Mouse (Mus musculus) left cerebral cortex, postnatal 25 days (tissue): ENCODE measurements around the gene Eef2. TPM values are rescaled to one million over a fixed set of nuclear protein-coding genes. Genes with fewer than 3 reads are reported as not detected.
"Not testable (repeated sequence)": the region's sequence is repeated elsewhere in the genome, so short reads cannot be mapped to it uniquely, and the experiment has no call there.

ENCODE experiments used
- DNase-seq, 2 experiments: peaks; one replicate each; pipeline ENCODE4 v3.0.0; 2022; ENCODE audit warnings: low spot score in 2 of 2, mixed read lengths in 1 of 2
- intact Hi-C: fragments of 180-260 bp; cut with DNase I; formaldehyde crosslinking; loops from one replicate; pipeline ENCODE4 v1.15.1; 2025
- total RNA-seq, 2 experiments: library from RNA; stranded (reverse); gene quantifications; 2 replicates each; pipeline ENCODE4 v1.2.3; 2021

Gene Eef2
- total RNA-seq, 2 experiments from 2014 or later, result 854 to 872 TPM

GRCm38 (mm10) chr10:81193991-81194774 is 17.8 kb downstream of the Eef2 start:
- peak in 1 of 2 experiments; percentile 49 for DNase-seq
- intact Hi-C loops, result loop anchor here (10.0 kb wide), 1 partner anchor 261 kb away; the partner anchor contains the start of gene Nfic

- intact Hi-C loops, result loop anchor here (5.0 to 10.0 kb wide), 2 partner anchors 152 to 260 kb away; partner anchors contain the start of gene Nfic
- DNase-seq, result no peak
Observed at GRCm38 (mm10) chr10:81195300-81195699, 18.9 kb downstream of the Eef2 start.

DNA sequence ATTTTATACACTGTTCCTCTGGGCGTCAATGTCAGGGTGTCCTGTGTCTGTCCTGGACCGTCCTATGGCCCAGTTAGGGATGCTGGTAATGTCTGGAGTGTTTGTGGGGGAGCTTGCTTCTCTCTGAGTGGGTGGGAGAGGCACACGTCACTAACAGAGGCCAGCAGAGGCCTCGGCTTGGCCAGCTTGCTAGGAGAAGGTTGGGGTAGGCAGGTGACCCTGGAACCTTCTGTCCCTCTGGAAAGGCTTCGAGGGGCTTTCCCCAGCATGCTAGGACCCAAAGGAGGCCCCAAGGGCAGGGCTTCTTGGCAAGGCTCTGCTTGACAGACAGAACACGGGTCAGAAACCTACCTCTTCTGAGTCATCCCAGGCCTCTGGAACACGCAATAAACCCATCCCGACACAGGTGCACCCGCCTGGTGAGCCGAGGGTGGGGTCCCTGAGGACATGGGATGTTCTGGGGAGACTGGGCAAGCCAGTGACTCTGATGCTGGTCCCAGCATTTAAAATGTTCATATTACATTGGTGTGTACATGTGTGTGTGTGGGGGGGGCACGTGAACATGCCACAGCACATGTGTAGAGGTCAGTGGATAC is 20.1 kb downstream of the Eef2 start:
- intact Hi-C loops, result loop anchor here (5.0 to 10.0 kb wide), 2 partner anchors 151 to 258 kb away; partner anchors contain the start of gene Nfic
- no peak for DNase-seq

DNA sequence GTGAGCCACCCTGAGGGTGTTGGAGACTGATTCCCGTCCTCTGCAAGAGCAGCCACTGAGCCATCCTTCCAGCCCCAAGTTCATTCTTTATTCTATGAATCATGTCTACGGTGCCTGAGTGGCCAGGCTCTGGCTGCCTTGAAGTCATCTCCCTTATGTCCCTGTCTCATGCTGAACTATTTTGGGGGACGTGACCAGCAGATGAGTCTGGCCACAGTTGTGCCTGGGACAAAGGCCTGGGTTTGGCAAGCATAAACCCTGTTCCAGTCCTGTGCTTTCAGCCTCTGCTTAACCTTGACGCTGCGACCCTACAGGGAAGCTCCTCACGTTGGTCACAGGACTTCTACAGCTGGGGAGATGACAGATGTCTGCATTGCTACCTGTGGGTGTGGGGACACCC is 20.9 kb downstream of the Eef2 start:
- intact Hi-C loops, result loop anchor here (5.0 to 10.0 kb wide), 2 partner anchors 150 to 257 kb away; partner anchors contain the start of gene Nfic

GRCm38 (mm10) chr10:81198230-81198629 is 21.8 kb downstream of the Eef2 start:
- intact Hi-C loops, result loop anchor here (2.0 to 10.0 kb wide), 3 partner anchors 19 to 257 kb away; partner anchors contain the start of gene Nfic
- DNase-seq, result peak; percentile 74 to 83

More for the DNA sequence above, 20.9 kb downstream of the Eef2 start:
- DNase-seq, result no peak

GRCm38 (mm10) chr10:81198990-81199389 is 22.6 kb downstream of the Eef2 start:
- intact Hi-C loops, result loop anchor here (2.0 to 10.0 kb wide), 3 partner anchors 18 to 256 kb away; partner anchors contain the start of gene Nfic
- DNase-seq, result no peak

DNA sequence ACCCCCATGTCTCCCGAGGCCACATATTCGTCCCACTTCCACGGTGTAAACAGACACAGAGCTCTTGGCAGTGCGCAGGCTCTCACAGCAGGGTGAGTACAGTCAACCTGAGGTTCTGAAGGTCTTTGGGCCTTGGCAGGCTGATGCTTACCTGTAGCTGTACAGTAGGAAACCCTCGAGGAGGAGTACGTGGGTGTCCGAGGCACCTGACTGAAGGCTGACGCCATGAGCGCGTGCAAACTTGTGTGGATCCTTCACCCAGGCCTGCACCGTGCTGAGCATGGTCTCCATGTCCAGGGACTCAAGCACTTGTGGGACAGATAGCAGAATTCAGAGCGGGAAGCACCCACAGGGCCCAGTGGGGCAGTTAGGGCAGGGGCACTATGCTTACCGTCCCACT is 23.7 kb downstream of the Eef2 start:
- DNase-seq, result no peak
- intact Hi-C loops, result no loop called here

GRCm38 (mm10) chr10:81200605-81201287 is 24.3 kb downstream of the Eef2 start:
- DNase-seq, result no peak
- intact Hi-C loops, result no loop called here

GRCm38 (mm10) chr10:81201807-81202758 is 25.7 kb downstream of the Eef2 start, which contains the start of gene Nmrk2:
Nmrk2 (minus strand) TSS chr10:81202051.
- intact Hi-C loops, result no loop called here
- no peak for DNase-seq

DNA sequence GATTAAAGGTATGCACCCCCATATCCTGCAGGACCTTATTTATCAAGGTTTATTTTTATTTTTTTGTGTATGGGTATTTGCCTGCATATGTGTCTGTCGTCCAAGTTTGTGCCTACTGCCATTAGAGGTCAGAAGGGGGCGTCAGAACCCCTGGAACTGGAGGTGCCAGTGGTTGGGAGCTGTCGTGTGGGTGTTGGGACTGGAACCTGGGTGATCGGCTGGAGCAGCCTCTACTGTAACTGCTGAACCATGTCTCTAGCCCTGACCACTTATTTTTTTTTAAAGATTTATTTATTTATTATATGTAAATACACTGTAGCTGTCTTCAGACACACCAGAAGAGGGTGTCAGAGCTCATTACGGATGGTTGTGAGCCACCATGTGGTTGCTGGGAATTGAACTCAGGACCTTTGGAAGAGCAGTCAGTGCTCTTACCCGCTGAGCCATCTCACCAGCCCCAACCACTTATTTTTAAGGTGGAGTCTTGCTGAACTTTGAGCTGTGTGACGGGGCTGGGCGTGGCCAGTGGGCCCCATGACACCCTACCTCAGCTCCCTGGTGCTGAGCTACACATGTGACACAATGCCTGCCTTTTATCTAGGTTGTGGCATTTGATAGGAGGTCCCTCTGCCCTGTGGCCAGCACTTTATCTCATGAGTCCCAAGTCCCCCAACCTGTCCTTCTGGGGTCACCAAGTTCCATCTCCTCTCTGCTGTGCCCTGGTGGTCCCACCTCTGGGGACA is 26.7 kb downstream of the Eef2 start:
- intact Hi-C loops, result no loop called here
- no peak for DNase-seq

GRCm38 (mm10) chr10:81204137-81204536 is 27.7 kb downstream of the Eef2 start:
- no peak for DNase-seq
- intact Hi-C loops, result no loop called here

GRCm38 (mm10) chr10:81210154-81210553 is 33.7 kb downstream of the Eef2 start:
- no peak for DNase-seq
- intact Hi-C loops, result no loop called here

- intact Hi-C loops, result loop anchor here (2.0 kb wide), 1 partner anchor 17 kb away; no protein-coding TSS in a partner anchor
- no peak for DNase-seq
Observed at GRCm38 (mm10) chr10:81216260-81216659, 39.8 kb downstream of the Eef2 start.

GRCm38 (mm10) chr10:81216810-81217209 is 40.4 kb downstream of the Eef2 start:
- no peak for DNase-seq
- intact Hi-C loops, result loop anchor here (2.0 kb wide), 1 partner anchor 18 kb away; no protein-coding TSS in a partner anchor

DNA sequence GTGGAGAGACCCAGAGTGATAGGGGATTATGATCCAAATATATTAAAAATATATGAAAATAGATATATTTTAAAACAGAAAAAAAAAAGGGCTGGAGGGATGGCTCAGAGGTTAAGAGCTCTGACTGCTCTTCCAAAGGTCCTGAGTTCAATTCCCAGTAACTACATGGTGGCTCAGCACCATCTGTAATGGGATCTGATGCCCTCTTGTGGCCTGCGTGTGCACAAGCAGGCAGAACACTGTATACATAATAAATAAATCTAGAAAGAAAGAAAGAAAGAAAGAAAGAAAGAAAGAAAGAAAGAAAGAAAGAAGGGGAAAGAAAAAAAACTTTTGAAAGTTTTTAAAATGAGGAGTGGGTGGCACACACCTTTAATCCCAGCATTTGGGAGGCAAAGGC is 40.8 kb downstream of the Eef2 start:
- not testable (repeated sequence) for DNase-seq
- intact Hi-C loops, result loop anchor here (2.0 kb wide), 1 partner anchor 18 kb away; no protein-coding TSS in a partner anchor

DNA sequence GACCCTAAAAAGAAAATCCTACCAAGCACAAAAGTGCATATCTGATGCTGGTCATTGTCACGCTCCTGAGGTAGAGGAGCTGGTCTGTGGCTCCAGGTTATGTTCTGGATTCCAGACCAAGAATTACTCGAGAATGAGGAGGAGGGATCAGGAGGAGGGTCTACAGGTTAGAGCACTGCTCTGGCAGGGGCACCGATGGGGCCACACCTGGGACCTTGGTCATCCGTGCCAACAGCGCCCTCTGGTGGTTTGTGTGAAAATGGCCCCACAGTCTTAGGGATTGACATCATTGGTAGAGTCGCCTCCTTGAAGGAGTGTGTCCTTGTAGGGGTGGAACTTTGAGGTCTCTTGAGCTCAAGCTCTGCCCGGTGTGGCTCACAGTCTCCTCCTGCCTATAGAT is 41.5 kb downstream of the Eef2 start:
- intact Hi-C loops, result loop anchor here (2.0 kb wide), 1 partner anchor 19 kb away; no protein-coding TSS in a partner anchor
- DNase-seq, result peak in 1 of 2 experiments; percentile 50

DNA sequence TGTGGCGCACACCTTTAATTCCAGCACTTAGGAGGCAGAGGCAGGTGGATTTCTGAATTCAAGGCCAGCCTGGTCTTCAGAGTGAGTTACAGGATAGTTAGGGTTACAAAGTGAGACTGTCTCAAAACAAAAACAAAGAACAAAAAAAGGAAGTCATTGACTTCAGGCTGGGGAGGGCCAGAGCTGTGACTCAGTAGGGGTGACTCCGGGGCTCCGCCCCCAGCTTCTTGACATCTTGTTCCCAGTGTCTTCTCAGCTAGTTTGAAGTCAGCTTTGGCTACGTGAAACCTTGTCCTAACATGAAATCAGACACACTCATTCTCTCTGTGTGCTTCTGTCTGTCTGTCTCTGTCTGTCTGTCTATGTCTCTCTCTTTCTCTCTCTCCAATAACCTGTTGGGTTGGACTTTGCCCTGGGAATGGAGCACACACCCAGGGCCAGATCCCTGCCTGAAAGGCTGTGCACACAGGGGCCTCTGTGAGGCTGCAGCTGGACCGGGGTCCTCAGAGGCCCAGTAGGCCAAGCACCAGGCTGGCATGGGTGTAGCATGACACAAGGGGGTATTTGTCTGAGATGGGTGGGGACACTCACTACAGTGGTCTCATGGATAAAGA is 45.1 kb downstream of the Eef2 start:
- intact Hi-C loops, result no loop called here
- DNase-seq, result no peak

DNA sequence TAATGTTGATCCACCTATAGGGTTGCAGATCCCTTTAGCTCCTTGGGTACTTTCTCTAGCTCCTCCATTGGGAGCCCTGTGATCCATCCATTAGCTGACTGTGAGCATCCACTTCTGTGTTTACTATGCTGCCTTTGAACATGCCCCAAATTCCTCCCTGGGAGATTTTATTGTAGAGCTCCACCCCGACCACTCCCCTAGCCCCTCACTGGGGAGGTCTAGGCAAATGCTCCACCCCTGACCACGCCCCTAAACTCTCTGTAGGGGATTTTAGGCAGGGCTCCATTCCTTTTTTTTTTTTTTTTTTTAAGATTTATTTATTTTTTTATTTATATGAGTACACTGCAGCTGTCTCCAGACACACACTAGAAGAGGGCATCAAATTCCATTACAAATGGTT is 47.3 kb downstream of the Eef2 start:
- DNase-seq, intact Hi-C loops: not testable (repeated sequence)
